Mouse (Mus musculus): Measurements from ENCODE around the gene Nr3c2. TPM values are rescaled to one million over a fixed set of nuclear protein-coding genes. Genes with fewer than 3 reads are reported as not detected.

The Nr3c2 gene
- total RNA-seq, 2 experiments from 2014 or later: 9.3 to 10.0 TPM

DNA sequence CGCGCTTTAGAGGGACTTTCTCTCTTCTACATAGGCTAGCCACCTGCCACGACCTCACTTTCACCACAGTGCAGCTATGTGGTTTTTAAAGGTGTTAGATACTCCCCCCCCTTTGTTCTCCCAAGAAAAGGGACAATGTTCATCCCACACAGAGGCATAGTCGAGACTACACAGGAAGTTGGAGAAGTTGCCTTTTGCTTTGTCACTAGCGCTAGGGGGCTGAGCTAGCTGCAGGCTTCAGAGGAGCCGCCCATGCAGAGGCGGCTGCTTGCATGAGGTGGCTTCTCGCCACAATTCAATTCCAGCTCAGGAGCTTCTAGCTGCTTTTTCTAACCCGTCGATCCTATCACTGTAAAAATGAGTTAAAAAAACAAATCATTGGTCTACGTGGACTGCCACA lies 393.4 kb downstream of the Nr3c2 start:
- DNase-seq (ENCODE audit: low spot score in 2 of 2): no peak

DNA sequence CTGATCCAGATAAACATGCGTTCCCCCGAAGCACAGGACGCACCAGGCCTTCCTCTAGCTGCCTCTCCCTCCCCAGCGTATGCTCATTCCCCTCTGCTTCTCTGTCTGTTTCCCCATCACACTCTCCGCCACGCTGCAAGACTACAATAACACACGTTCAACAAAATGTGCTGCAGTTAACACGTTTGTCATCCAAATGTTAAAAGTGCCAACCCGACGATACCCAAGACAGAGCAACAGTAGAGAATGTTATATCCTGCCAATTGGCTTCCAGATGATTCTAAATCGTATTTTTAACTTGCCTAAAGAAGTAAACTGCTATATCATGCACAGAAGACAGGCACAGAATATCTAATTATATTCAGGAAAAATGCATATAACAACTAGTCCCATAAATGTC lies 395.4 kb downstream of the Nr3c2 start:
- no peak for DNase-seq (ENCODE audit: low spot score in 2 of 2)

Measured in adrenal gland, adult 18-20 months (tissue).